Mouse (Mus musculus) embryonic facial prominence, embryonic 14.5 days (tissue): ENCODE results near the gene Olfr826. TPM values are rescaled to one million over a fixed set of nuclear protein-coding genes. Genes with fewer than 3 reads are reported as not detected.
A peak's percentile ranks its signal among the peaks of the same experiment; 100 is the strongest.

Source experiments
- ATAC-seq: fragments of 200-750 bp; cut with Nextera tagmentation; 2 replicates; pipeline ENCODE4 v1.8.0; 2017; ENCODE audit warnings: low read depth, moderate number of reproducible peaks, moderate TSS enrichment
- DNase-seq: peaks from one replicate; pipeline ENCODE4 v3.0.0-alpha.2; 2015; ENCODE audit warnings: low spot score
- H3K27ac ChIP-seq: fragments of 300-500 bp; sonication (generic); replicated peaks from 2 replicates; pipeline ENCODE4 v1.5.1; 2014; ENCODE audit warnings: low read depth, mild to moderate bottlenecking, low read length, moderate library complexity
- H3K27me3 ChIP-seq: fragments of 300-500 bp; sonication (generic); replicated peaks from 2 replicates; pipeline ENCODE4 v1.6.1; 2014; ENCODE audit warnings: low read length; ENCODE audit not compliant: control insufficient read depth, insufficient read depth
- H3K36me3 ChIP-seq: fragments of 300-500 bp; sonication (generic); 2 replicates; pipeline ENCODE4 v1.6.1; 2014; ENCODE audit warnings: low read length, mixed read lengths; ENCODE audit not compliant: control insufficient read depth, insufficient read depth
- H3K4me1 ChIP-seq: fragments of 300-500 bp; sonication (generic); 2 replicates; pipeline ENCODE4 v1.6.1; 2014; ENCODE audit warnings: antibody characterized with exemption, low read length; ENCODE audit not compliant: control insufficient read depth, insufficient read depth
- H3K4me2 ChIP-seq: fragments of 300-500 bp; sonication (generic); 2 replicates; pipeline ENCODE4 v1.6.1; 2014; ENCODE audit warnings: low read depth, mild to moderate bottlenecking, low read length, moderate library complexity, mixed read lengths
- H3K4me3 ChIP-seq: fragments of 300-500 bp; sonication (generic); 2 replicates; pipeline ENCODE4 v1.5.1; 2014; ENCODE audit warnings: low read depth, mild to moderate bottlenecking, low read length
- H3K9ac ChIP-seq: fragments of 300-500 bp; sonication (generic); 2 replicates; pipeline ENCODE4 v1.6.1; 2014; ENCODE audit warnings: low read depth, mild to moderate bottlenecking, low read length, moderate library complexity, mixed read lengths
- H3K9me3 ChIP-seq: fragments of 300-500 bp; sonication (generic); 2 replicates; pipeline ENCODE4 v1.6.1; 2016; ENCODE audit warnings: low read length; ENCODE audit not compliant: control insufficient read depth
- WGBS: fragments of 180-500 bp; shearing (Covaris S2); extraction: QIAGEN DNeasy Blood & Tissue Kit; methylation state at CpG from one replicate; pipeline ENCODE4 v1.1.7; 2014; 5-methylcytosine and 5-hydroxymethylcytosine counted together
- polyA plus RNA-seq: library from polyadenylated mRNA; unstranded; fragments of >200 nt; fragmentation: Nextera tagmentation; extraction: Ambion mirVana; gene quantifications from 2 replicates; pipeline ENCODE4 v1.2.1, GENCODE M21; 2014

Olfr826 gene
- polyA plus RNA-seq, result 0.14 TPM in 1 of 2 replicates, not detected in the other

DNA sequence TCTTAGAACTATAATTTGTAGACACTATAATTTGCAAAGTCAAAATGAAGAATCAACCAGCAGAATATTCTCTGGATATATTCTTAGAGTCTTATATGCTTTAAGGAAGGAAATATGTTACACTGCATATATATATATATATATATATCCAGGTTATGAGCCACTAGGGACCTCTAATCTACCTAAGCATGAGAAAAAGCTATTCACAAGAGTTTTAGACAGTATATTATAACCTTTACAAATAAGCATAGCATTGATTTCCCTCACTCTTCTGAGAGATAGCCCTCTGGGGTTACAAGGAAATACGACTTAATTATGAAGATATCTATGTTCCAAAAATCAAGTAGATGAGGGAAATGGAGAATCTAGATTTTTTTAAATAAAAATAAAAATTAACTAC lies at the start of gene Olfr826:
TSS of gene Olfr826 (minus strand) at position 101 of the 400 bp plus-strand sequence.
- 65% methylated on average over 1 of the region's 1 CpGs for WGBS

DNA sequence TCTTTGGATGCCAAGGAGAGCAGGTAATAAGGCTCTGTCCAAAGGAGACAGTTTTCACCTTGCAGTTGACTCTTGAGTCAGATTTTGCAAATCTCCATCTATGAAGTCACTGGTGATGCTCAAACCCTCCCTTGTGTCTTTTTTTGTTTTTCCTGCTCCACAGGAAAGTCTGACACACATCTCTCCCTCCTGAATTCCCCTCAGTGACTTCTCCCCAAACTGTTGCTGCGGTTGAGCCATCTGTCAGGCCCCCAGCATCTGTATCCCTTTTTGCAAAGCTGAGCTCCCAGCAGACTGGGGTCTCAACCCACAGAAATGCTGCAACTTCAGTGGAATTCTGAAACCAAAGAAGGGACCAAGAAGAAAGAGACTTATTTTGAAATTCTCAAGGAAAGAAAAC lies 48.1 kb upstream of the Olfr826 start:
- H3K9me3 ChIP-seq, result no peaks in the 10 kb centered on the region
- H3K27me3 ChIP-seq, result no peaks in the 10 kb centered on the region
- ATAC-seq (no peak), DNase-seq (no peak)
- no peak overlapping the region for H3K9ac ChIP-seq
- no peaks in the 10 kb centered on the region for H3K36me3 ChIP-seq
- no peak overlapping the region for H3K4me2 ChIP-seq
- no peak overlapping the region for H3K4me3 ChIP-seq
- WGBS, result 61% methylated on average over 1 of the region's 1 CpGs
- no peak overlapping the region for H3K27ac ChIP-seq
- H3K4me1 ChIP-seq, result no peaks in the 10 kb centered on the region

More for the DNA sequence above, at the start of gene Olfr826:
- Histone ChIP-seq H3K36me3 (no peaks in the 10 kb centered on the region), H3K4me3 (no peak within 1 kb of the TSS), H3K4me1 (no peaks in the 10 kb centered on the region), H3K27ac (no peak within 1 kb of the TSS), H3K9ac (no peak within 1 kb of the TSS), H3K27me3 (no peaks in the 10 kb centered on the region), H3K9me3 (no peaks in the 10 kb centered on the region), H3K4me2 (no peak within 1 kb of the TSS)
- ATAC-seq (no peak), DNase-seq (no peak)

- Histone ChIP-seq H3K36me3 (no peaks in the 10 kb centered on the region), H3K4me3 (no peak overlapping the region), H3K9ac (no peak overlapping the region), H3K9me3 (no peaks in the 10 kb centered on the region), H3K4me1 (no peaks in the 10 kb centered on the region), H3K27ac (no peak overlapping the region), H3K4me2 (no peak overlapping the region), H3K27me3 (no peaks in the 10 kb centered on the region)
- peak; percentile 3 for DNase-seq
- ATAC-seq, result no peak
- WGBS, result 84% methylated on average over 5 of the region's 5 CpGs
Measured at GRCm38 (mm10) chr10:130229584-130229983, 45.6 kb upstream of the Olfr826 start.

- DNase-seq, result peak; percentile 68
- Histone ChIP-seq H3K4me2 (no peak overlapping the region), H3K9me3 (no peaks in the 10 kb centered on the region), H3K4me1 (no peaks in the 10 kb centered on the region), H3K9ac (no peak overlapping the region), H3K27ac (no peak overlapping the region), H3K27me3 (no peaks in the 10 kb centered on the region), H3K36me3 (no peaks in the 10 kb centered on the region), H3K4me3 (no peak overlapping the region)
- 0% methylated on average over 1 of the region's 1 CpGs for WGBS
- ATAC-seq, result peak; percentile 71; the same call in 1 of the 2 replicates
Measured at GRCm38 (mm10) chr10:130228246-130228645, 44.3 kb upstream of the Olfr826 start.

- Histone ChIP-seq H3K4me1 (no peaks in the 10 kb centered on the region), H3K27ac (no peak overlapping the region), H3K36me3 (no peaks in the 10 kb centered on the region), H3K4me2 (no peak overlapping the region), H3K27me3 (no peaks in the 10 kb centered on the region), H3K9ac (no peak overlapping the region), H3K9me3 (no peaks in the 10 kb centered on the region), H3K4me3 (no peak overlapping the region)
- ATAC-seq, result no peak
- WGBS, result 69% methylated on average over 3 of the region's 3 CpGs
- DNase-seq, result no peak
Measured at GRCm38 (mm10) chr10:130225034-130225433, 41.0 kb upstream of the Olfr826 start.

DNA sequence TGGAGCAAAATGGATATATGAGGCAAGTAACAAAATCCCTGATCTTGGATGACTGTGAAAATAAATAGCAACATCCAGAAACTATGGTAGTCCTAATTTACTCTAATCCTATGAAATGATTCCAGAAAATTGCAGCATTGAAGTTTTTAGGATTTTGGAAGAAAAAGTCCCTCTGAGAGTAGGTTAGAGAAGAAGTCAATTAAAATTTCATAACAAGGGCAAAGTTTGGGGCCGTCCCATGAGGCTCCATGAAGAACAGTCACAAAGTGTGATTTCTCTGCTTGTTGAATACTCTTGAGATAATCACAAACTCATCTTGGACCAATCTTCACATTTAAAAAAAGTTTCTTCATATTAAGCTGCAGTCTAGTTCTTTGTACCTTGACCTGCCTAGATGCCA lies 30.3 kb upstream of the Olfr826 start, which contains the start of gene Olfr827:
TSS of gene Olfr827 (minus strand) at position 101 of the 400 bp plus-strand sequence.
- Histone ChIP-seq H3K4me3 (no peak within 1 kb of the TSS), H3K9me3 (no peaks in the 10 kb centered on the region), H3K9ac (no peak within 1 kb of the TSS), H3K4me2 (no peak within 1 kb of the TSS), H3K27ac (no peak within 1 kb of the TSS), H3K36me3 (no peaks in the 10 kb centered on the region), H3K27me3 (no peaks in the 10 kb centered on the region), H3K4me1 (no peaks in the 10 kb centered on the region)
- no peak for DNase-seq
- ATAC-seq, result no peak
- 92% methylated on average over 1 of the region's 1 CpGs for WGBS

- ATAC-seq (no peak), DNase-seq (no peak)
- H3K4me3 ChIP-seq, result no peak within 1 kb of the TSS
- H3K27me3 ChIP-seq, result no peaks in the 10 kb centered on the region
- H3K9ac ChIP-seq, result no peak within 1 kb of the TSS
- no peak within 1 kb of the TSS for H3K4me2 ChIP-seq
- H3K36me3 ChIP-seq, result no peaks in the 10 kb centered on the region
- no peaks in the 10 kb centered on the region for H3K4me1 ChIP-seq
- no peaks in the 10 kb centered on the region for H3K9me3 ChIP-seq
- no peak within 1 kb of the TSS for H3K27ac ChIP-seq
Measured at GRCm38 (mm10) chr10:130166666-130167065, 17.3 kb downstream of the Olfr826 start, which contains the start of gene Olfr825. Gene Olfr825 (minus strand): TSS chr10:130166766.

GRCm38 (mm10) chr10:130165196-130165595 lies 18.8 kb downstream of the Olfr826 start:
- no peaks in the 10 kb centered on the region for H3K27me3 ChIP-seq
- H3K4me2 ChIP-seq, result no peak overlapping the region
- H3K36me3 ChIP-seq, result no peaks in the 10 kb centered on the region
- no peak for DNase-seq
- H3K27ac ChIP-seq, result no peak overlapping the region
- H3K9ac ChIP-seq, result no peak overlapping the region
- ATAC-seq, result no peak
- no peak overlapping the region for H3K4me3 ChIP-seq
- H3K9me3 ChIP-seq, result no peaks in the 10 kb centered on the region
- no peaks in the 10 kb centered on the region for H3K4me1 ChIP-seq

- Histone ChIP-seq H3K9ac (no peak overlapping the region), H3K4me3 (no peak overlapping the region), H3K4me2 (no peak overlapping the region), H3K27ac (no peak overlapping the region), H3K27me3 (no peaks in the 10 kb centered on the region), H3K9me3 (no peaks in the 10 kb centered on the region), H3K4me1 (no peaks in the 10 kb centered on the region), H3K36me3 (no peaks in the 10 kb centered on the region)
- 71% methylated on average over 5 of the region's 5 CpGs for WGBS
- DNase-seq (no peak), ATAC-seq (no peak)
Measured at GRCm38 (mm10) chr10:130144121-130144520, 39.9 kb downstream of the Olfr826 start.
